Mouse (Mus musculus) midbrain, embryonic 11.5 days (tissue): ENCODE measurements around the gene Orai3. TPM values are rescaled to one million over a fixed set of nuclear protein-coding genes. Genes with fewer than 3 reads are reported as not detected.

Experiments
- ATAC-seq: fragments of 200-750 bp; cut with Nextera tagmentation; 2 replicates; pipeline ENCODE4 v1.8.0; 2017; ENCODE audit warnings: moderate TSS enrichment, moderate library complexity; ENCODE audit not compliant: low FRiP score
- DNase-seq: peaks from one replicate; pipeline ENCODE4 v3.0.0; 2015; ENCODE audit warnings: low spot score; ENCODE audit errors: missing footprints
- H3K27ac ChIP-seq: fragments of 300-500 bp; sonication (generic); 2 replicates; pipeline ENCODE4 v1.5.1; 2014; ENCODE audit warnings: low read depth, low read length
- H3K27me3 ChIP-seq: fragments of 300-500 bp; sonication (generic); 2 replicates; pipeline ENCODE4 v1.6.1; 2014; ENCODE audit warnings: mild to moderate bottlenecking, low read length, moderate library complexity, mixed read lengths; ENCODE audit not compliant: control insufficient read depth, insufficient read depth
- H3K36me3 ChIP-seq: fragments of 300-500 bp; sonication (generic); 2 replicates; pipeline ENCODE4 v1.6.1; 2014; ENCODE audit warnings: mild to moderate bottlenecking, low read length, moderate library complexity, mixed read lengths; ENCODE audit not compliant: control insufficient read depth, insufficient read depth
- H3K4me1 ChIP-seq: fragments of 300-500 bp; sonication (generic); 2 replicates; pipeline ENCODE4 v1.6.1; 2014; ENCODE audit warnings: low read length; ENCODE audit not compliant: control insufficient read depth, insufficient read depth
- H3K4me2 ChIP-seq: fragments of 300-500 bp; sonication (generic); 2 replicates; pipeline ENCODE4 v1.6.1; 2014; ENCODE audit warnings: mild to moderate bottlenecking, moderate library complexity
- H3K4me3 ChIP-seq: fragments of 300-500 bp; sonication (generic); 2 replicates; pipeline ENCODE4 v1.5.1; 2014; ENCODE audit warnings: low read depth, low read length
- H3K9ac ChIP-seq: fragments of 300-500 bp; sonication (generic); 2 replicates; pipeline ENCODE4 v1.6.1; 2014; ENCODE audit warnings: low read length
- H3K9me3 ChIP-seq: fragments of 300-500 bp; sonication (generic); 2 replicates; pipeline ENCODE4 v1.6.1; 2016; ENCODE audit warnings: low read length; ENCODE audit not compliant: control insufficient read depth
- WGBS: fragments of 180-500 bp; shearing (Covaris S2); extraction: QIAGEN DNeasy Blood & Tissue Kit; methylation state at CpG from one replicate; pipeline ENCODE4 v1.1.7; 2014; 5-methylcytosine and 5-hydroxymethylcytosine counted together
- polyA plus RNA-seq: library from polyadenylated mRNA; unstranded; fragments of >200 nt; fragmentation: Nextera tagmentation; extraction: Ambion mirVana; gene quantifications from 2 replicates; pipeline ENCODE4 v1.2.1, GENCODE M21; 2014

Gene Orai3
- polyA plus RNA-seq, 1 experiment from 2014 or later, result 6.1 TPM

- H3K4me3 ChIP-seq, result peak within 1 kb of the TSS; percentile 53
- H3K9ac ChIP-seq, result peak within 1 kb of the TSS; percentile 78
- H3K4me2 ChIP-seq, result peak within 1 kb of the TSS; percentile 61
- H3K27ac ChIP-seq, result peak within 1 kb of the TSS; percentile 27; the same call in 1 of the 2 replicates
- 2% methylated on average over 30 of the region's 38 CpGs for WGBS
- peaks cover 11% of the 10 kb centered on the region for H3K4me1 ChIP-seq
- ATAC-seq, result peak; percentile 92
- H3K36me3 ChIP-seq, result no peaks in the 10 kb centered on the region
- no peaks in the 10 kb centered on the region for H3K27me3 ChIP-seq
- H3K9me3 ChIP-seq, result no peaks in the 10 kb centered on the region
- DNase-seq, result peak; percentile 96
Observed at GRCm38 (mm10) chr7:127824176-127824871, 54.7 kb downstream of the Orai3 start, which contains the start of the genes Stx4a and Stx1b. Stx4a (plus strand) TSS chr7:127824294. Stx1b (minus strand) TSS chr7:127824549.

Other genes with a start within 250 kb of the Orai3 start
- 4.0 and 8.4 TPM in 2 replicates for gene Tmem265, start 208.4 kb upstream of the Orai3 start, polyA plus RNA-seq
- 55.1 and 56.2 TPM in 2 replicates for gene Phkg2, start 196.5 kb upstream of the Orai3 start, polyA plus RNA-seq
- gene Ccdc189, start 181.2 kb upstream of the Orai3 start, polyA plus RNA-seq, result 13.4 and 15.8 TPM in 2 replicates
- gene Rnf40, start 181.0 kb upstream of the Orai3 start, polyA plus RNA-seq, result 36.5 and 39.2 TPM in 2 replicates
- 32.1 and 34.4 TPM in 2 replicates for gene Zfp629, start 154.0 kb upstream of the Orai3 start, polyA plus RNA-seq
- gene Bcl7c, start 60.9 kb upstream of the Orai3 start, polyA plus RNA-seq, result 44.3 and 52.2 TPM in 2 replicates
- 4.0 and 4.6 TPM in 2 replicates for gene Ctf1, start 57.1 kb upstream of the Orai3 start, polyA plus RNA-seq
- gene Ctf2, start 37.6 kb upstream of the Orai3 start, polyA plus RNA-seq, result 0.12 TPM in 1 of 2 replicates, not detected in the other
- 8.3 and 9.3 TPM in 2 replicates for gene Fbxl19, start 25.3 kb upstream of the Orai3 start, polyA plus RNA-seq
- gene Setd1a, start 6.9 kb downstream of the Orai3 start, polyA plus RNA-seq, result 19.0 and 22.1 TPM in 2 replicates
- gene Gm49388, start 15.8 kb downstream of the Orai3 start, polyA plus RNA-seq, result not detected in 2 replicates
- 7.9 and 8.2 TPM in 2 replicates for gene Hsd3b7, start 30.8 kb downstream of the Orai3 start, polyA plus RNA-seq
- gene Stx4a, start 54.5 kb downstream of the Orai3 start, polyA plus RNA-seq, result 10.1 and 12.2 TPM in 2 replicates
- gene Stx1b, start 54.7 kb downstream of the Orai3 start, polyA plus RNA-seq, result 6.9 and 8.4 TPM in 2 replicates
- gene Zfp646, start 106.4 kb downstream of the Orai3 start, polyA plus RNA-seq, result 16.0 and 17.4 TPM in 2 replicates
- 20.3 and 24.3 TPM in 2 replicates for gene Zfp668, start 107.0 kb downstream of the Orai3 start, polyA plus RNA-seq
- 0.32 and 0.36 TPM in 2 replicates for gene Prss53, start 121.2 kb downstream of the Orai3 start, polyA plus RNA-seq
- gene Gm21974, start 125.6 kb downstream of the Orai3 start, polyA plus RNA-seq, result not detected in 2 replicates
- 44.6 and 48.6 TPM in 2 replicates for gene Vkorc1, start 125.8 kb downstream of the Orai3 start, polyA plus RNA-seq
- 96.5 and 107 TPM in 2 replicates for gene Bckdk, start 134.3 kb downstream of the Orai3 start, polyA plus RNA-seq
- gene Kat8, start 142.7 kb downstream of the Orai3 start, polyA plus RNA-seq, result 54.6 and 57.1 TPM in 2 replicates
- gene Prss8, start 160.3 kb downstream of the Orai3 start, polyA plus RNA-seq, result 0.78 and 0.86 TPM in 2 replicates
- gene Prss36, start 176.9 kb downstream of the Orai3 start, polyA plus RNA-seq, result 9.4 and 9.6 TPM in 2 replicates
- gene Fus, start 197.6 kb downstream of the Orai3 start, polyA plus RNA-seq, result 51.6 and 54.4 TPM in 2 replicates
- gene Pycard, start 224.1 kb downstream of the Orai3 start, polyA plus RNA-seq, result 5.5 and 6.7 TPM in 2 replicates
- gene Trim72, start 234.1 kb downstream of the Orai3 start, polyA plus RNA-seq, result 0.07 TPM in 1 of 2 replicates, not detected in the other